8 mouse cellular contexts compared by ENCODE assay signal in genomic region chrX:42399343-42399742, GRCm38 (mm10).
DNase-seq lines count a peak whose midpoint lies in the region; ATAC-seq and TF ChIP-seq lines count a peak whose summit lies in the region.

No protein-coding gene starts in this region.

- no peak overlapping the region for H3K27ac ChIP-seq in limb, embryonic 13.5 days
- no peak overlapping the region for H3K27ac ChIP-seq in limb, embryonic 10.5 days
- H3K27ac ChIP-seq in CH12.LX (ENCODE audit: insufficient read depth, low read depth) = no peak overlapping the region
- H3K27ac ChIP-seq in stomach, postnatal 0 days (replicated peaks) = no peak overlapping the region
- no peak overlapping the region for H3K27ac ChIP-seq in cerebellum, adult 2 months (ENCODE audit: insufficient read depth, low read length)

- H3K4me2 ChIP-seq in limb, embryonic 13.5 days (replicated peaks) = no peak overlapping the region
- no peak overlapping the region for H3K4me2 ChIP-seq in CH12.LX (ENCODE audit: insufficient read depth, low read depth, poor library complexity, severe bottlenecking)
- H3K4me2 ChIP-seq in stomach, postnatal 0 days (replicated peaks; ENCODE audit: low read depth) = no peak overlapping the region

- DNase-seq in limb, embryonic 10.5 days (ENCODE audit: low spot score) = no peak
- peak; percentile 11 for DNase-seq in CH12.LX (ENCODE audit: extremely low read depth)
- peak; percentile 13 for DNase-seq in stomach, postnatal 0 days (ENCODE audit: low spot score)
- no peak for DNase-seq in gastrocnemius, adult 8-10 months (ENCODE audit: low spot score in 2 of 2)
- no peak for DNase-seq in right cerebral cortex, postnatal 25 days
- no peak for DNase-seq in cerebellum, adult 2 months

- no peak for TF ChIP-seq EP300 in CH12.LX (IDR thresholded peaks at IDR 0.05; ENCODE audit: low read length)
- TF ChIP-seq EP300 in stomach, postnatal 0 days (optimal IDR thresholded peaks at IDR 0.05) = no peak

- in situ Hi-C loops in CH12.LX (cut with MboI; ENCODE audit: low pct_ligation_motif_present, low pct_unique_long_range_greater_than_20kb, low sequenced_read_pairs) = loop anchor here (25.0 kb wide), 1 partner anchor 112 kb away; no protein-coding TSS in a partner anchor

- no peaks in the 10 kb centered on the region for H3K4me1 ChIP-seq in limb, embryonic 13.5 days
- H3K4me1 ChIP-seq in limb, embryonic 10.5 days = no peaks in the 10 kb centered on the region
- no peaks in the 10 kb centered on the region for H3K4me1 ChIP-seq in CH12.LX (ENCODE audit: control insufficient read depth in 1 of 2, insufficient read depth in 2 of 2)
- no peaks in the 10 kb centered on the region for H3K4me1 ChIP-seq in stomach, postnatal 0 days (replicated peaks; ENCODE audit: control insufficient read depth, insufficient read depth)
- H3K4me1 ChIP-seq in cerebellum, adult 2 months (ENCODE audit: control insufficient read depth, insufficient read depth, low read length) = no peaks in the 10 kb centered on the region

- dilution Hi-C loops in CH12.LX (cut with MboI; ENCODE audit: extremely low pct_ligation_motif_present, extremely low pct_unique_long_range_greater_than_20kb, low sequenced_read_pairs) = no loop called here

- H3K79me2 ChIP-seq in CH12.LX (replicated peaks; ENCODE audit: control insufficient read depth, extremely low read depth, insufficient read depth, poor library complexity, severe bottlenecking) = no peaks in the 10 kb centered on the region

- no peak overlapping the region for H3K9ac ChIP-seq in limb, embryonic 13.5 days
- no peak overlapping the region for H3K9ac ChIP-seq in CH12.LX (ENCODE audit: insufficient read depth, low read depth)
- no peak overlapping the region for H3K9ac ChIP-seq in stomach, postnatal 0 days (ENCODE audit: low read length)

- H3K9me3 ChIP-seq in limb, embryonic 13.5 days = no peaks in the 10 kb centered on the region
- H3K9me3 ChIP-seq in limb, embryonic 10.5 days (replicated peaks) = no peaks in the 10 kb centered on the region
- no peaks in the 10 kb centered on the region for H3K9me3 ChIP-seq in CH12.LX (replicated peaks; ENCODE audit: low read length)
- no peaks in the 10 kb centered on the region for H3K9me3 ChIP-seq in stomach, postnatal 0 days (ENCODE audit: control insufficient read depth, low read length)

- peak; percentile 26 for TF ChIP-seq RAD21 in CH12.LX (IDR thresholded peaks at IDR 0.05; ENCODE audit: low read depth, low read length)

- ATAC-seq in limb, embryonic 13.5 days (ENCODE audit: low FRiP score, low read depth) = peak; percentile 15; the same call in 1 of the 2 replicates
- peak; percentile 82 for ATAC-seq in common myeloid progenitor, adult 5-6 weeks (replicated peaks; ENCODE audit: low read depth, poor library complexity, severe bottlenecking)
- no peak for ATAC-seq in stomach, postnatal 0 days (ENCODE audit: low FRiP score, low TSS enrichment)

- no peaks in the 10 kb centered on the region for H3K27me3 ChIP-seq in limb, embryonic 13.5 days
- H3K27me3 ChIP-seq in limb, embryonic 10.5 days (ENCODE audit: low read depth, poor library complexity, severe bottlenecking) = no peaks in the 10 kb centered on the region
- H3K27me3 ChIP-seq in CH12.LX (replicated peaks) = no peaks in the 10 kb centered on the region
- no peaks in the 10 kb centered on the region for H3K27me3 ChIP-seq in stomach, postnatal 0 days (ENCODE audit: control insufficient read depth, insufficient read depth, low read length)
- no peaks in the 10 kb centered on the region for H3K27me3 ChIP-seq in cerebellum, adult 2 months (ENCODE audit: control insufficient read depth, insufficient read depth, low read length)

- no peak overlapping the region for H3K4me3 ChIP-seq in limb, embryonic 13.5 days
- H3K4me3 ChIP-seq in limb, embryonic 10.5 days = no peak overlapping the region
- H3K4me3 ChIP-seq in CH12.LX (replicated peaks in 1 of 3; ENCODE audit: low read depth in 2 of 3, low read length in 2 of 3, poor library complexity in 1 of 3) = no peak overlapping the region
- no peak overlapping the region for H3K4me3 ChIP-seq in stomach, postnatal 0 days (ENCODE audit: low read depth, low read length)
- no peak overlapping the region for H3K4me3 ChIP-seq in cerebellum, adult 2 months (replicated peaks; ENCODE audit: insufficient read depth, low read depth, low read length)

- H3K36me3 ChIP-seq in limb, embryonic 13.5 days = no peaks in the 10 kb centered on the region
- no peaks in the 10 kb centered on the region for H3K36me3 ChIP-seq in limb, embryonic 10.5 days
- H3K36me3 ChIP-seq in CH12.LX (replicated peaks in 1 of 2; ENCODE audit: control insufficient read depth in 1 of 2, insufficient read depth in 1 of 2, low read length in 1 of 2) = no peaks in the 10 kb centered on the region
- no peaks in the 10 kb centered on the region for H3K36me3 ChIP-seq in stomach, postnatal 0 days (ENCODE audit: control insufficient read depth, insufficient read depth, low read length)

- peak in 1 of 2 experiments; percentile 63; a peak in 2 of 4 replicates for TF ChIP-seq CTCF in CH12.LX (conservative IDR thresholded peaks at IDR 0.05 in 1 of 2, IDR thresholded peaks at IDR 0.05 in 1 of 2; ENCODE audit: low read depth in 2 of 2, low read length in 2 of 2)
- TF ChIP-seq CTCF in stomach, postnatal 0 days (IDR thresholded peaks at IDR 0.05; ENCODE audit: low read depth) = peak; percentile 39; the same call in 1 of the 2 replicates
- TF ChIP-seq CTCF in cerebellum, adult 2 months (IDR thresholded peaks at IDR 0.05; ENCODE audit: borderline replicate concordance, insufficient read depth, low read depth, low read length) = no peak

- no peak for TF ChIP-seq POLR2A in CH12.LX (IDR thresholded peaks at IDR 0.05; ENCODE audit: low read depth, low read length)
- no peak for TF ChIP-seq POLR2A in cerebellum, adult 2 months (IDR thresholded peaks at IDR 0.05; ENCODE audit: borderline replicate concordance, insufficient read depth, low read length)

TF ChIP-seq in CH12.LX, 34 proteins besides CTCF, POLR2A, EP300 and RAD21:
- TF ChIP-seq GABPA (IDR thresholded peaks at IDR 0.05; ENCODE audit: insufficient replicate concordance, low read depth, low read length) = no peak
- no peak for TF ChIP-seq POLR2AphosphoS2 (IDR thresholded peaks at IDR 0.05; ENCODE audit: low read depth, low read length)
- TF ChIP-seq ELF1 (IDR thresholded peaks at IDR 0.05; ENCODE audit: low read depth, low read length) = no peak
- no peak for TF ChIP-seq JUN (IDR thresholded peaks at IDR 0.05; ENCODE audit: insufficient read depth, low read depth, low read length)
- TF ChIP-seq ZMIZ1 (IDR thresholded peaks at IDR 0.05; ENCODE audit: low read depth, low read length) = no peak

Comparison
In these comparisons a context has a peak if more than half of its experiments do, and no peak if none do; other contexts are left out.
1. DNase-seq: peak in CH12.LX (single experiment) and stomach, postnatal 0 days (single experiment); none in limb, embryonic 10.5 days (single experiment), gastrocnemius, adult 8-10 months (0 of 2), right cerebral cortex, postnatal 25 days (single experiment) and cerebellum, adult 2 months (0 of 2).